Comparison of ENCODE assay signal across 7 mouse cellular contexts in the genomic region with DNA sequence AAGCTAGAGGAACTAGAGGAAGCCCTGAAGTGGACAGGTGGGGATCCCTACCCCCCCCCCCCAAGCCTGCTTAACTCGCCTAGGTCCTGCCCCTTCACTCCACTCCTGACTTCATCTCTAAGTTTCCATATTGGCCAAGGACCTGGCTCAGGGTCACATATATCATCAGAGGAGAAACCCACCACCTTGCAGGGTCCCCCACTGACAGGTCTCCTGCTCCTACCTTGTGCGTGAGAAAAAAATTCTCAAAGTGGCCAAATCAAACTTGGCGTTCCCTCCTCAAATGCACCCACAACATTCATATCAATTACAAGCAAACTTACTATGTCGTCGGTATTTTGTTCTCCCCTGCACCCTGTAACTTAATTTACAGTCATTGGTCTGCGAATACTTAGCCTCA. TPM values are rescaled to one million over a fixed set of nuclear protein-coding genes. Genes with fewer than 3 reads are reported as not detected.
DNase-seq lines count a peak whose midpoint lies in the region; ATAC-seq and TF ChIP-seq lines count a peak whose summit lies in the region.

No protein-coding gene starts in this region.

- ATAC-seq in lung, embryonic 14.5 days (ENCODE audit: insufficient read depth) = no peak
- no peak for ATAC-seq in forebrain, embryonic 13.5 days
- no peak for ATAC-seq in limb, embryonic 13.5 days (ENCODE audit: low FRiP score, low read depth)
- no peak for ATAC-seq in stomach, embryonic 14.5 days (ENCODE audit: insufficient number of reproducible peaks, insufficient read depth, low FRiP score, low read depth)

- 0 out of 2 replicates have a peak overlapping the region, but pooled peaks have one; percentile 20 for H3K9ac ChIP-seq in lung, embryonic 14.5 days
- H3K9ac ChIP-seq in forebrain, embryonic 13.5 days = no peak overlapping the region
- no peak overlapping the region for H3K9ac ChIP-seq in limb, embryonic 13.5 days
- 0 out of 2 replicates have a peak overlapping the region, but pooled peaks have one; percentile 53 for H3K9ac ChIP-seq in stomach, embryonic 14.5 days (replicated peaks; ENCODE audit: low read depth, low read length)

- no peaks in the 10 kb centered on the region for H3K27me3 ChIP-seq in lung, embryonic 14.5 days (ENCODE audit: insufficient read depth, low read length)
- H3K27me3 ChIP-seq in forebrain, embryonic 13.5 days = peaks cover 47% of the 10 kb centered on the region
- peaks cover 17% of the 10 kb centered on the region for H3K27me3 ChIP-seq in limb, embryonic 13.5 days
- no peaks in the 10 kb centered on the region for H3K27me3 ChIP-seq in stomach, embryonic 14.5 days (ENCODE audit: control insufficient read depth, insufficient read depth, low read length)

- peaks cover 10% of the 10 kb centered on the region for H3K4me1 ChIP-seq in lung, embryonic 14.5 days (ENCODE audit: insufficient read depth)
- peaks cover 33% of the 10 kb centered on the region for H3K4me1 ChIP-seq in forebrain, embryonic 13.5 days
- peaks cover 52% of the 10 kb centered on the region for H3K4me1 ChIP-seq in limb, embryonic 13.5 days
- peaks cover 32% of the 10 kb centered on the region for H3K4me1 ChIP-seq in stomach, embryonic 14.5 days (ENCODE audit: control insufficient read depth, insufficient read depth, low read length)

- no peak for TF ChIP-seq CTCF in lung, embryonic 14.5 days (IDR thresholded peaks at IDR 0.05; ENCODE audit: low read depth)

- no peaks in the 10 kb centered on the region for H3K36me3 ChIP-seq in lung, embryonic 14.5 days (ENCODE audit: insufficient read depth)
- H3K36me3 ChIP-seq in forebrain, embryonic 13.5 days (ENCODE audit: poor library complexity, severe bottlenecking) = no peaks in the 10 kb centered on the region
- H3K36me3 ChIP-seq in limb, embryonic 13.5 days = no peaks in the 10 kb centered on the region
- no peaks in the 10 kb centered on the region for H3K36me3 ChIP-seq in stomach, embryonic 14.5 days (ENCODE audit: control insufficient read depth, insufficient read depth, low read length)

- H3K4me2 ChIP-seq in lung, embryonic 14.5 days = peak overlapping the region; percentile 97
- peak overlapping the region; percentile 98 for H3K4me2 ChIP-seq in forebrain, embryonic 13.5 days
- H3K4me2 ChIP-seq in limb, embryonic 13.5 days (replicated peaks) = peak overlapping the region; percentile 93
- H3K4me2 ChIP-seq in stomach, embryonic 14.5 days (replicated peaks; ENCODE audit: low read depth, low read length) = peak overlapping the region; percentile 95

- 44% methylated on average over 6 of the region's 6 CpGs for WGBS in lung, embryonic 14.5 days
- 58% methylated on average over 6 of the region's 6 CpGs for WGBS in forebrain, embryonic 13.5 days
- WGBS in limb, embryonic 13.5 days = 51% methylated on average over 6 of the region's 6 CpGs
- 47% methylated on average over 6 of the region's 6 CpGs for WGBS in stomach, embryonic 14.5 days

- H3K4me3 ChIP-seq in lung, embryonic 14.5 days (ENCODE audit: low read depth, low read length) = peak overlapping the region; percentile 64
- H3K4me3 ChIP-seq in forebrain, embryonic 13.5 days = peak overlapping the region; percentile 59; the same call in 1 of the 2 replicates
- peak overlapping the region; percentile 73 for H3K4me3 ChIP-seq in limb, embryonic 13.5 days
- H3K4me3 ChIP-seq in stomach, embryonic 14.5 days (ENCODE audit: low read depth, low read length) = peak overlapping the region; percentile 70

- no peak for DNase-seq in lung, embryonic 14.5 days
- DNase-seq in lung, postnatal 25 days (ENCODE audit: low spot score) = no peak
- DNase-seq in right cerebral cortex, postnatal 10 days (ENCODE audit: low spot score in 2 of 2) = no peak
- no peak for DNase-seq in frontal cortex, postnatal 14 days (ENCODE audit: low spot score in 2 of 2)

- H3K27ac ChIP-seq in lung, embryonic 14.5 days (ENCODE audit: low read depth) = peak overlapping the region; percentile 24; the same call in 1 of the 2 replicates
- H3K27ac ChIP-seq in forebrain, embryonic 13.5 days = no peak overlapping the region
- no peak overlapping the region for H3K27ac ChIP-seq in limb, embryonic 13.5 days
- H3K27ac ChIP-seq in stomach, embryonic 14.5 days (ENCODE audit: low read length) = no peak overlapping the region; the same call in 1 of the 2 replicates

- no peaks in the 10 kb centered on the region for H3K9me3 ChIP-seq in lung, embryonic 14.5 days (ENCODE audit: low read depth, low read length)
- H3K9me3 ChIP-seq in forebrain, embryonic 13.5 days (replicated peaks) = no peaks in the 10 kb centered on the region
- H3K9me3 ChIP-seq in limb, embryonic 13.5 days = no peaks in the 10 kb centered on the region
- no peaks in the 10 kb centered on the region for H3K9me3 ChIP-seq in stomach, embryonic 14.5 days (ENCODE audit: control insufficient read depth, low read depth, low read length)

RNA-seq across cellular contexts. Expression of gene Tmem51, which starts 0.9 kb away (rescaled TPM):
- 17.1 and 20.7 TPM in 2 replicates for polyA plus RNA-seq in lung, embryonic 14.5 days (2014; fragmentation: Nextera tagmentation; extraction: Ambion mirVana)
- polyA plus RNA-seq in forebrain, embryonic 13.5 days (2015; fragmentation: Nextera tagmentation; extraction: Ambion mirVana) = 3.4 and 4.5 TPM in 2 replicates
- 14.2 and 14.5 TPM in 2 replicates for polyA plus RNA-seq in limb, embryonic 13.5 days (2015; fragmentation: Nextera tagmentation; extraction: Ambion mirVana)
- polyA plus RNA-seq in stomach, embryonic 14.5 days (2014; fragmentation: Nextera tagmentation; extraction: Ambion mirVana) = 43.2 and 48.5 TPM in 2 replicates

Comparison
In these comparisons a context has a peak if more than half of its experiments do, and no peak if none do; other contexts are left out.
1. H3K9ac ChIP-seq: peak in lung, embryonic 14.5 days (single experiment) and stomach, embryonic 14.5 days (single experiment); none in forebrain, embryonic 13.5 days (single experiment) and limb, embryonic 13.5 days (single experiment).
2. Peak in every context shown above with its lines, with median percentiles within 50 percentile points of each other: H3K4me2 ChIP-seq and H3K4me3 ChIP-seq.